Mouse (Mus musculus) neutrophil, adult 59 days (primary cell): Measurements from ENCODE around the gene Kdm1b. TPM values are rescaled to one million over a fixed set of nuclear protein-coding genes. Genes with fewer than 3 reads are reported as not detected.

Experiments used
- total RNA-seq, 2 experiments: library from RNA; stranded (reverse); gene quantifications; 1 replicate in 1 of 2; 2 replicates in 1 of 2; pipeline ENCODE4 v1.2.4; 2023

Gene Kdm1b
- total RNA-seq, result 1 to 10 TPM; 5.8 to 6.2 TPM

GRCm38 (mm10) chr13:47043030-47043680 lies at the start of gene Kdm1b:
Gene Kdm1b, plus strand, starts transcription at chr13:47043499.

GRCm38 (mm10) chr13:47014334-47015194 lies 28.7 kb upstream of the Kdm1b start, which contains the start of gene Nhlrc1:
Gene Nhlrc1, minus strand, starts transcription at chr13:47014850.

GRCm38 (mm10) chr13:47044617-47044947 lies 1.3 kb downstream of the Kdm1b start, which contains the start of gene Tpmt:
Gene Tpmt, minus strand, starts transcription at chr13:47044737.

GRCm38 (mm10) chr13:47105711-47106579 lies 62.6 kb downstream of the Kdm1b start, which contains the start of gene Dek:
Gene Dek, minus strand, starts transcription at chr13:47106201.

GRCm38 (mm10) chr13:47122537-47123430 lies 79.5 kb downstream of the Kdm1b start, which contains the start of gene Rnf144b:
Gene Rnf144b, plus strand, starts transcription at chr13:47122656.

Other genes with a start within 250 kb of the Kdm1b start
- gene Kif13a, start 113.6 kb upstream of the Kdm1b start, total RNA-seq, result 10 to 100 TPM; 30.7 to 32.0 TPM
- gene Nhlrc1, start 28.6 kb upstream of the Kdm1b start, total RNA-seq, result under 1 TPM; 0.24 to 0.68 TPM
- 1 to 10 TPM; 2.1 to 2.7 TPM for gene Tpmt, start 1.2 kb downstream of the Kdm1b start, total RNA-seq
- gene Dek, start 62.7 kb downstream of the Kdm1b start, total RNA-seq, result 100 to 1,000 TPM; 159 to 189 TPM
- gene Rnf144b, start 79.2 kb downstream of the Kdm1b start, total RNA-seq, result 10 to 100 TPM; 21.4 to 24.8 TPM